Mouse (Mus musculus): ENCODE results near the gene Sp2. TPM values are rescaled to one million over a fixed set of nuclear protein-coding genes. Genes with fewer than 3 reads are reported as not detected.

Gene Sp2
- total RNA-seq (2021) (10 to 100 TPM; 15.4 to 18.6 TPM), polyA plus RNA-seq (2012; rRNA removed) (15.2 and 19.3 TPM in 2 replicates)
- long read RNA-seq, partial matches to known transcripts: 0 of 15 reads
- long read RNA-seq, other reads (novel, unspliced or antisense): 13 of 15 reads

- DNase-seq: no peak
Observed at GRCm38 (mm10) chr11:96982859-96983258, at the start of gene Sp2. Gene Sp2, minus strand, starts transcription at chr11:96982959.

- no peak for DNase-seq
Observed at GRCm38 (mm10) chr11:97032499-97032898, 49.7 kb upstream of the Sp2 start.

GRCm38 (mm10) chr11:97031977-97032376 lies 49.2 kb upstream of the Sp2 start:
- DNase-seq: no peak

- no peak for DNase-seq
Observed at GRCm38 (mm10) chr11:97030426-97030825, 47.7 kb upstream of the Sp2 start.

- peak; percentile 90 for DNase-seq
Observed at GRCm38 (mm10) chr11:97029686-97030417, 47.1 kb upstream of the Sp2 start, which contains the start of gene Scrn2. Gene Scrn2, plus strand, starts transcription at chr11:97029938.

- peak; percentile 87 for DNase-seq
Observed at GRCm38 (mm10) chr11:97025721-97026344, 43.1 kb upstream of the Sp2 start.

- peak; percentile 55 for DNase-seq
Observed at GRCm38 (mm10) chr11:97024977-97025376, 42.2 kb upstream of the Sp2 start.

GRCm38 (mm10) chr11:97021873-97022484 lies 39.2 kb upstream of the Sp2 start:
- peak; percentile 80 for DNase-seq

- DNase-seq: no peak
Observed at GRCm38 (mm10) chr11:97021121-97021765, 38.5 kb upstream of the Sp2 start.

- DNase-seq: no peak
Observed at GRCm38 (mm10) chr11:97019345-97019708, 36.6 kb upstream of the Sp2 start.

GRCm38 (mm10) chr11:97018583-97019344 lies 36.0 kb upstream of the Sp2 start:
- peak; percentile 47 for DNase-seq

GRCm38 (mm10) chr11:97017696-97018582 lies 35.2 kb upstream of the Sp2 start:
- DNase-seq: no peak

GRCm38 (mm10) chr11:97013121-97013670 lies 30.4 kb upstream of the Sp2 start, which contains the start of gene Sp6:
Gene Sp6, plus strand, starts transcription at chr11:97013394.
- DNase-seq: no peak

GRCm38 (mm10) chr11:97009198-97009790 lies 26.5 kb upstream of the Sp2 start:
- no peak for DNase-seq

- DNase-seq: no peak
Observed at GRCm38 (mm10) chr11:97007093-97007794, 24.5 kb upstream of the Sp2 start.

- no peak for DNase-seq
Observed at GRCm38 (mm10) chr11:97003170-97003569, 20.4 kb upstream of the Sp2 start.

GRCm38 (mm10) chr11:96997380-96997956 lies 14.7 kb upstream of the Sp2 start:
- DNase-seq: peak; percentile 44

- no peak for DNase-seq
Observed at GRCm38 (mm10) chr11:96996773-96997379, 14.1 kb upstream of the Sp2 start.

Measured in adrenal gland, adult 2 months (tissue).